Mouse (Mus musculus): Measurements from ENCODE around the gene Ckm. TPM values are rescaled to one million over a fixed set of nuclear protein-coding genes. Genes with fewer than 3 reads are reported as not detected.

The Ckm gene
- polyA plus RNA-seq, 1 experiment = not detected

DNA sequence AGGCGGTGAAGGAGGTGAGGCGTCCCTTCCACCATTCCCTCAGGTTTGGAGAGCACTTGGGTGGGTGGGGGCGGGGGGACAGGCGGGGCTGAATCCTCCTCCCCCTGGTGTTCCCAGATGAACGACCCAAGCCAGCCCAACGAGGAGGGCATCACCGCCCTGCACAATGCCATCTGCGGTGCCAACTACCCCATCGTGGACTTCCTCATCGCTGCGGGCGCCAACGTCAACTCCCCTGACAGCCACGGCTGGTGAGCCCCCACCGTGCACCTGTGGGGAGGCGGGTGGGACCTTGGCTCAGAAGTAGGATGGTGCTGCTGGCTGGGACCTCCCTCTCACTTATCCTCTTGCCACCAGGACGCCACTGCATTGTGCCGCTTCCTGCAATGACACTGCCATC is 29.2 kb upstream of the Ckm start:
- TF ChIP-seq GATA1 (IDR thresholded peaks at IDR 0.05; ENCODE audit: low read length) = no peak

DNA sequence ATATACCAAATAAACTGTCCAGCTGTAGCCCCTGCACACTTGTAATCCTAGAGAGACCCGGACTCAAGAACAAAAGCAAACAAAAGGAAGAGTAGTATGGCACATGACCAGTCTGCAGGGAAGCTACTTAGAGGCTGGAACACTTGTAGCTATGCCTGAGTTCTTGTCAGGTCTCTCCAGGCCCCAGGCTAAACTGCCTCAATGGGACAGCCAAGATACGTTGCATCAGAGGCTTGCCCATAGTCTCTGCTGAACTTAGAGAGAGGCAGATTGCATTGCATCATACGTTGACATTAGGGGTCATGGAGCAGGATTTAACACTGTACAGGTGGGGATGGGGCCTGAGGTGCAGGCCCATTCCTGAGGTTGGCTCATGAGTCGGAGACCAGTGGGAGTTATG is 28.6 kb upstream of the Ckm start:
- no peak for TF ChIP-seq GATA1 (IDR thresholded peaks at IDR 0.05; ENCODE audit: low read length)

DNA sequence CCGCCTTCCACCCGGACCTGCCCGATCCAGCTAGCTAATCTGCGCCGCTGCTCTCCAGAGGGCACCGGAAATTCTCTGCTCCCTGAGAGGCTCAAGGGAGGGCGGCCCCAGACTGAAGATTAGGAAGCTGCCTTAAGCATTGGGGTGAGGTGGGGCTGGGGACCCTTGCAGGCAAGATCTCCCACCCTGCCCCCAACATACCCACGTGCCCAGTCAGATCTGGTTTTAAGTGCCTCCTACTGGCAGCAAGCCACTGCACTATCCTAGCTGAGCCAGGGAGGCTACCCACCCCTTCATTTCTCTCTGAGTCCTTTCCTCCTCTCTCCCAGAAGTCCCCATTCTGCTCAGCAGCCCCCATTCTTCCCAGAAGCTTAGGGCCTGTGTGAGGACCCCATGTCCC is 26.5 kb upstream of the Ckm start:
- TF ChIP-seq GATA1 (IDR thresholded peaks at IDR 0.05; ENCODE audit: low read length) = no peak

DNA sequence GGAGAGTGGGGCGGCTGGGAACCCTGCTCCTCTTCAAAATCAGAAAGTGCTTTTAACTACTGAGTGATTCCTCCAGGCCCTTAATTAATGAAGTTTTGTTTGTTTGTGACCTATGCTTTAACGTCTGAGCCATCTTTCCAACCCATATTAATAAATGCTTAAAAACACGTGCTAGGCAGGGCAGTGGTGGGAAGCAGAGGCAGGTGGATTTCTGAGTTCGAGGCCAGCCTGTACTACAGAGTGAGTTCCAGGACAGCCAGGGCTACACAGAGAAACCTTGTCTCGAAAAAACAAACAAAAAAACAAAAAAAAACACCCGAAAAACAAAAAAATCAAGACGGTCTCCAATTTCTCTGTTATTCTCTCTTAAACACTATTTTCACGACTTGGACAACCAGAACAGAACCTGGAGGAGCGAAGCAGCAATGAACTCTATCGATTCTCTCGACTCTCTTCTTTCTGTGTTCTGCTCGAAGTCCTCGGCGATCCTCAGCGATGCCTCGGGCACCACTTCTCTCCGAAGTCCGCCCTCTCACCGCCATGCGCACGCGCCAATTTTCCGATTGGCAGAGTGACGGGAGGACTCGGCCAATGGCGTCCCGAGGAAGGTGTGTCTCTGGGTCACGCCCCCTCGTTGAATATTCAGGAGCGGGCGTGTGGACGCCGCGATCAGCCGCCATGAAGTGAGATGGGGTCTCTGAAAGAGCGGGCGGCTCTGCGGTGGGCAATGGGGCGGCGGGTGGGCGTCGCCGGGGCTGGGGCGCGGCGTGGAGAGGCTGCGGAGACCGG is 23.0 kb upstream of the Ckm start, which contains the start of gene Ercc2:
TSS of gene Ercc2 (plus strand) at position 634 of the 789 bp plus-strand sequence.
- TF ChIP-seq GATA1 (IDR thresholded peaks at IDR 0.05; ENCODE audit: low read length) = no peak

DNA sequence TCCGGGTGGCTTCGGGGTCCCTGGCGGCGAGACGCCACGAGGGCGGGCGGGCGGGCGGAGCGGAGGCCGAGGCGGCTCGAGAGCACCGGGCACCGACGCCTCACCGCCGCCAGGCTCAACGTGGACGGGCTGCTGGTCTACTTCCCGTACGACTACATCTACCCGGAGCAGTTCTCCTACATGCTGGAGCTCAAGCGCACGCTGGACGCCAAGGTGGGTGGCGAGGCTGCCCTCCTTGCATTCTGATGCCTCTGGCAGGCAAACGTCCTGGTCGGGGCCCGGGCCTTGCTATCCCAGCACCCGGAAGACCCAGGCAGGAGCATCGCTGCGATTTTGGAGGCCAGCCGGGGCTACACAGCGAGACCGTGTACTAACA is 22.4 kb upstream of the Ckm start:
- no peak for TF ChIP-seq GATA1 (IDR thresholded peaks at IDR 0.05; ENCODE audit: low read length)

DNA sequence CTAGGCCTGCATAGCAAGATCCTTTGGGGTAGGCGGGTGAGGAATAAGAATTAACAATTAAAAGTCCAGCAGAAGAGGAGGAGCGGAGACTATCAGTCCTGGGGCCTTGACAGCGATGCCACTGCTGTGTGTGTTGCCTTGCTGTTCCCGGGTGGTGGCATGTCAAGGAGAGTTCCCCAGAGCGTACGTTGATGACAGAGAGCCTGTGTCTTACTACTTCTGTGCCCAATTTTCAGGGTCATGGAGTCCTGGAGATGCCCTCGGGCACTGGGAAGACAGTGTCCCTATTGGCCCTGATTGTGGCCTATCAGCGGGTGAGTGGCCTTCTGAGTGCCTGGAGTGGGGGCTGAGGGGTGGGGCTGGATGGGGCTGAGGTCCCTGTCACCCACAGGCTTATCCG is 20.9 kb upstream of the Ckm start:
- no peak for TF ChIP-seq GATA1 (IDR thresholded peaks at IDR 0.05; ENCODE audit: low read length)

DNA sequence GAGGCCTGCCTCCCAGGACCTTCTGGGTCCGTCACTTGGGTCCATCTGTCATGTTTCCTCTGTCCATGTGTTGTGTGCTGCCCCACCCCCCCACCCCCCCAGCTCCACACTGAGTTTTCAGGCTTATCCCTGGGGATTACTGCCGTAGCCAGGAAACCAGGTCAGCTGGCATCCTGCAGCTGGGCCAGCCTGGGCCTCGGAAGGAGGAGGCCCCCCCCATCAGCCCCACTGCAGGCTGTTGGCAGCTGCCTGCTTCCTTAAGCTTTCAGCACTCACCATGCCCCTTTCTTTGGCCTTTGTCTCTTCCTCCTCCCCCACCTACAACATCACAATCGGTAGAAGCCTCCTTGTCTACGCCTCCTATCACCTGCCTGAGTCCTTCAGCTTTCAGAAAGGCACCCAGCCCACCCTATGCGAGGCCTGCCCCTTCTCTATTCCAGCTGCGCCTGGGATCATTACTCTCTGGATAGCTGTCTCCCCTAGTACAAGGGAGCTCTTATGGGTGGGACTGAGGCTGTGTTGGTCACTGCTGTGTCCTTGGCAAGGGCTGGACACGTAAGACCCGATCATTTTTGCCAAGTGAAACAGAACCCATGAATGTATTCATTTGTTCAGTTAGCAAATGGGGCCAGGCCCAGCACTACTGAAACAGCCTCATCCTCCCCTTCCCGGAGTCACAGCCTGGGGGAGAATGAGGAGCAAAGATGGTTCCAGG is 15.7 kb upstream of the Ckm start:
- no peak for TF ChIP-seq GATA1 (IDR thresholded peaks at IDR 0.05; ENCODE audit: low read length)

DNA sequence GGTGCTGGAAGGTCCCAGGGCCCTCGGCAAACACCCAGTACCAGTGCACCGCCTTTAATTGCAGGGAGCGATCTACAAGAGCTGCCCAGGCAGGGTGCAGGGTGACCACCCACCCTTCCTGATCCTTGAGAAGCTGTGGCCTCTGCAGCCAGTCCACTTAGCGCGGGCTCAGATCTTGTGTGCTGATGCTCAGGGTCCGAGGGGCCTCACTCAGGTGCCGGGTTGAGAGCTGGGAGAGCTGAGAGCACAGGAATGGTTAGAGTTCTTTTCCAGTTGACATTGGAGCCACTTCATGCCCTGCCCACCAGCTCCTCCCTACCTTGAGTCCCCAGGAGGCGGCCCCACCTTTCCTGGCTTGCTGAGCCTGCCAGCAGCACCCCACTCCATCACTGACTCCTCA is 10.1 kb upstream of the Ckm start:
- TF ChIP-seq GATA1 (IDR thresholded peaks at IDR 0.05; ENCODE audit: low read length) = no peak

DNA sequence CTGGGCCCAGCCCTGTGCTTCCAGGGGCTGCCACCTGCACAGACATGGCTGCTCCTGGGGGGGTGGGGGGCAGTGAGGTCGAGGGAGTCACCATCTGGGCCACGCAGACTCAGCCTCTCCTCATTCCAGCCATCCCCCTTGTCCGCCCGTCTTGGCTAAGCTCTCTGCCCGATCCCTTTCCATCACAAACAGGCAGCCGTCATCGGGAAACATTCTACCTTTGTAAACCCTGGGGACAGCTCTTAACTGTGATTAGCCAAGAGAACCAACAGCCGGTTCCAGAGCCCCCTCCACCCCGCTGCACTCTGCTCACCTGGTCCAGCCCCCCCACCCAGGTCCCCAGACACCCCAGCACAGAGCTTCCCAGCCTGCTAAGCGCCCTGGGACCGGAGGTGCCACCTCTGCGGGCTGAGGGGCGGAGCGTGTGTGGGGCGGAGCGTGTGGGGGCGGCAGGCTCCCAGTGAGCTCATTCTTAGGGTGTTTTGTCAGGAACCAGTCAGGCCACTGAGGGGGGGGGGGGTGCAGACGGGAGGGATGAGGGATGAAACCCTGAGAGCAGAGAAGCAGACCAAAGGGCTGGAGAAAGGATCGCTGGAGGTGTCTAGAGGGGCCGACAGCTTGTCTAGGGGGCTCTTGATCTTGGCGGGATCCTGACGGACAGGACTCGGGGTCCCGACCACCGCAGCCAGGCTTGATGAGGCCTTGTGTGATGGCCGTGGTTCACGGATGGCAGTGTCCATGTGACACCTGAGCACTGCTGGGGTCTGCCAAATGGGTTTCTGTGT is 4.9 kb upstream of the Ckm start:
- no peak for TF ChIP-seq GATA1 (IDR thresholded peaks at IDR 0.05; ENCODE audit: low read length)

DNA sequence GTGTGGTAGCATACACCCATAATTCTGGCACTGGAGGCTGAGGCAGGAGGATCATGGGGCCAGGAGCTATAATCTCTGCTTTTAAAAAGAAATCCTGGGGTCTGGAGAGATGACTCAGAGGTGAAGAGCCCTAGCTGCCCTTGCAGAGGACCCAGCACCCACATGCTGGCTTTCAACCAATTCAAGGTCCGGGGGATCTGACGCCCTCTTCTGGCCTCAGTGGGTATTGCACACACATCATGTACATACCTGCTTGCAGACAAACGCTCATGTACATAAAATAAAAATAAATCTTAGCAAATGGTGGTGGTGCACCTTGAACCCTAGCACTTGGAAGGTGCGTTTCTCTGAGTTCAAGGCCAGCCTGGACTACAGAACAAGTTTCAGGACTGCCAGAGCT is 3.6 kb upstream of the Ckm start:
- no peak for TF ChIP-seq GATA1 (IDR thresholded peaks at IDR 0.05; ENCODE audit: low read length)

DNA sequence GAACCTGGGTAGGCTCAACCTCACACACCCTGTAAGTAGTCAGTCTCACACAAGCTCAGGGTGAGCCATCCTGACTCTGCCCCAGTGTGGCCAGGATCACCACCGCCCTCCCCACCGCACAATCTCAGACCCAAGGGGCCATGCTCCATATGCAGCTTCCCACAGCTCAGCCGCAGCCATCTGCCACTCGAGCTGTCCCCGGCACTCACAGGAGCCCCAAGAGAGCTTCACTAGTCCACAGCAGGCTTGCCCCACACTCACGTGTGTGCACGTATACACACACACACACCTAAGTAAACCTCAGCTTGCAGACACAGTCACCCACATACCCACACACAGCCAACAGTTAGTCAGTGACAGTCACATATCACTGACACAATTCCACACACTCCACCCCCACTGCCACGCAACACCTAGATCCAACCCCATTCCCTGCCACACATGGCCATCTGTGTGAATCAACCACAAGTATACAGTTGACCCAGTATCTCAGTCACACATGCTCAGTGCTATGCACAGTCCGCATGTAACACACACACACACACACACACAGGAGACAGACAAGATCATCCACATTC is 2.0 kb upstream of the Ckm start:
- no peak for TF ChIP-seq GATA1 (IDR thresholded peaks at IDR 0.05; ENCODE audit: low read length)

DNA sequence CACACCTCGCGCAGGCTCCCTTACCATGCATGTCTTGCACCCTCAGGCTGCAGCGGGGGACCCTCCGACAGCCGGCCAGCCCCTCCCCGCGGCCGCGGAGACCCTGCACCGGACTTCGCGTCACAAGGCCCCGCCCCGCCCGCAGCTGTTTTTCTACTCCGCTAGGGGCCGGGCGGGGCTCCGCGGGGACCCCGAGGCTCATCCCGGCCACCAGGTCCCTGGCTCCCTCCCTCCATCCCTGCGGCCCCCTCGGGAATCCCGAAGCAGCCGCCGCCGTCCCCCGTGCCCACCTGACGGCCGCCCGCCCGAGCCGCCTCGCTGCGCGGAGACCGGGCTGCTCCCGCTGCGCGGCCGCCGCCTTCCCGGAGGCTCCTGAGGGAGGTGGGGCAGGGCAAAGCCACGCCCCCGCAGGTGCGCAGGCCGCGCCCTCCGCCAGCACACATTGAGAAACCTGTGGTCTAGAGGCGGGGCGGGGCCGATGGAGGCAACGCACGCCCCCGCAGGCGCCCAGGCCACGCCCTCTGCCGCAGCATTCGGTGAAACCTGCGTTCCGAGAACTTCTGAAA is 762 bp upstream of the Ckm start, which contains the start of gene Klc3:
TSS of gene Klc3 (minus strand) at position 374 of the 566 bp plus-strand sequence.
- TF ChIP-seq GATA1 (IDR thresholded peaks at IDR 0.05; ENCODE audit: low read length) = no peak

DNA sequence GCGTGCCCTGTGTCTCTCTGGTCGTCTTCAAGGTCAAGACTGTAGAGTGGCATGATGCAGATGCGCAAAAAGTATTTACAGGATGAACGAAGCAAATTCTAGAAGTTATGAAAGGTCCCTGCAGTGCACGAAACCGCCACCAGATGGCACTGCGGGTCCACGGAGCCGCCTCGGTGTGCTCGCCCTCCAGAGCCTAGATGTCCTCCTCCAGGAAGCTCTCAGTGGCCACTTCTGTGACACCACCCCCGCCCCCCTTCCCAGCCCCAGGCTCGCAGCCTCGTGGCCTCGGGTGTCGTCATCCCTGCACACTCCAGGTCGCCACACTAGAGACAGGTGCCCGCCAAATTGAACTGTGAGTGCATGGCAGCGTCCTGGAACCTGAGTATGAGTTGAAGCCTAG is 841 bp downstream of the Ckm start:
- no peak for TF ChIP-seq GATA1 (IDR thresholded peaks at IDR 0.05; ENCODE audit: low read length)

DNA sequence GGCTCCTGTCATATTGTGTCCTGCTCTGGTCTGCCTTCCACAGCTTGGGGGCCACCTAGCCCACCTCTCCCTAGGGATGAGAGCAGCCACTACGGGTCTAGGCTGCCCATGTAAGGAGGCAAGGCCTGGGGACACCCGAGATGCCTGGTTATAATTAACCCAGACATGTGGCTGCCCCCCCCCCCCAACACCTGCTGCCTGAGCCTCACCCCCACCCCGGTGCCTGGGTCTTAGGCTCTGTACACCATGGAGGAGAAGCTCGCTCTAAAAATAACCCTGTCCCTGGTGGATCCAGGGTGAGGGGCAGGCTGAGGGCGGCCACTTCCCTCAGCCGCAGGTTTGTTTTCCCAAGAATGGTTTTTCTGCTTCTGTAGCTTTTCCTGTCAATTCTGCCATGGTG is 5.2 kb downstream of the Ckm start:
- no peak for TF ChIP-seq GATA1 (IDR thresholded peaks at IDR 0.05; ENCODE audit: low read length)

DNA sequence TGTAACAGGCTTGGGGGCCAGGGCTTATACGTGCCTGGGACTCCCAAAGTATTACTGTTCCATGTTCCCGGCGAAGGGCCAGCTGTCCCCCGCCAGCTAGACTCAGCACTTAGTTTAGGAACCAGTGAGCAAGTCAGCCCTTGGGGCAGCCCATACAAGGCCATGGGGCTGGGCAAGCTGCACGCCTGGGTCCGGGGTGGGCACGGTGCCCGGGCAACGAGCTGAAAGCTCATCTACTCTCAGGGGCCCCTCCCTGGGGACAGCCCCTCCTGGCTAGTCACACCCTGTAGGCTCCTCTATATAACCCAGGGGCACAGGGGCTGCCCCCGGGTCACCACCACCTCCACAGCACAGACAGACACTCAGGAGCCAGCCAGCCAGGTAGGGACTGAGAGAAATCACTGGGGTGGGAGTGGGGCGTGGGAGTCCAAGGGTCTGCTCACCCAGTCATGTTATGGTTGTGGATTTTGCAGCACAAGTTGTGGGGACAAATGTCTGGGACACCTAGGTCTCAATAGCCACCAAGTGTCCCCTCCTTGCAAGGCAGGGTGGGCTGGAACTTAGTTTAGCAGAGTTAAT is 6.3 kb downstream of the Ckm start:
- TF ChIP-seq GATA1 (IDR thresholded peaks at IDR 0.05; ENCODE audit: low read length) = no peak

Data from G1E-ER4 (cell line).